Comparison of ENCODE assay signal across 22 mouse cellular contexts in the genomic region with DNA sequence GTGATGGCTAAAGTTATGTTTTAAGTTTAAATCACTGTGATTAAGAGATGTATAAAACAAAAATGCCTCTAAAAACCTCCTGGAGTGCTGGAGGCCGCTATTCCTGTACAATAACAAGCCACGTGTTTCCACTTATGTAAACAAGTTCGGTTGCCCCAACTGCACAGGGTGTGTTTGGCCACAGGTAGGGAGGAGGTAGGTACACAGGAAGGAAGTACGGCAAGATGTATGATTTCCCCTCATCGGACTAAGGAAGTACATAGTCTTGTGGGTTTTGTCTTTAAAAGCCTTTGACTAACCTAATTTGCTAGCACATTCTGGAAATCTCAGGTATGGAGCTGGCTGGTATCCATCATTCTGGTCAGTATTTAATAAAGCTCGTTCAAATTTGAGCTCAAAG. TPM values are rescaled to one million over a fixed set of nuclear protein-coding genes. Genes with fewer than 3 reads are reported as not detected.
DNase-seq lines count a peak whose midpoint lies in the region; ATAC-seq and TF ChIP-seq lines count a peak whose summit lies in the region.
"Had no signal": no experiment of that assay in that cellular context is flagged by ENCODE, and none has a peak within 500 bp of the region (broad histone marks: within the 10 kb centered on the region; RNA-seq: fewer than 3 reads in every experiment).

No protein-coding gene starts in this region.

- no peak for TF ChIP-seq POLR2A in spleen, adult 2 months (IDR thresholded peaks at IDR 0.05; ENCODE audit: low read depth, low read length)

- H3K4me1 ChIP-seq in spleen, adult 2 months (ENCODE audit: control insufficient read depth, insufficient read depth, insufficient read length), result peaks cover 10% of the 10 kb centered on the region; the same call in 1 of the 2 replicates
- H3K4me1 ChIP-seq: forebrain, embryonic 15.5 days had no signal

- ATAC-seq in activated CD4-positive, CD25-positive, alpha-beta regulatory T cell, adult 4 months, result peak; percentile 65
- peak; percentile 41; the same call in 1 of the 2 replicates for ATAC-seq in neutrophil, adult 5-6 weeks (ENCODE audit: extremely low read depth, insufficient number of reproducible peaks, low FRiP score, poor library complexity, severe bottlenecking)
- ATAC-seq: forebrain, embryonic 15.5 days; midbrain, embryonic 16.5 days had no signal

- peak overlapping the region; percentile 5; the same call in 1 of the 2 replicates for H3K27ac ChIP-seq in spleen, adult 2 months (ENCODE audit: insufficient read depth, low read length)
- H3K27ac ChIP-seq: forebrain, embryonic 15.5 days; hindbrain, embryonic 12.5 days; liver, embryonic 14.5 days had no signal

- no peak for DNase-seq in spleen, adult 2 months (ENCODE audit: low read depth in 1 of 2, low spot score in 2 of 2)
- no peak for DNase-seq in spleen, postnatal 10 days (ENCODE audit: low spot score in 2 of 2)
- no peak for DNase-seq in kidney, adult 9 months
- DNase-seq in retina, embryonic 14.5 days (ENCODE audit: low spot score), result no peak
- no peak for DNase-seq in left cerebral cortex, postnatal 14 days (ENCODE audit: low spot score in 2 of 2)
- DNase-seq: adrenal gland, postnatal 25 days; cerebellum, adult 9-10 months; gastrocnemius, postnatal 10 days; kidney, adult 8-10 months; kidney, postnatal 14 days; lung, embryonic 14.5 days; thymus, postnatal 36 days had no signal

- H3K27me3 ChIP-seq in spleen, adult 2 months (ENCODE audit: control insufficient read depth, insufficient read depth, low read length), result no peaks in the 10 kb centered on the region; the same call in 1 of the 2 replicates
- H3K27me3 ChIP-seq: forebrain, embryonic 15.5 days; hindbrain, embryonic 12.5 days had no signal

- intact Hi-C loops in left cerebral cortex, postnatal 14 days (cut with DNase I), result no loop called here

- WGBS in spleen, adult 2 months, result 20% methylated on average over 6 of the region's 6 CpGs

- no peak for TF ChIP-seq CTCF in spleen, adult 2 months (IDR thresholded peaks at IDR 0.05; ENCODE audit: extremely low read depth, insufficient read depth, insufficient read length, insufficient replicate concordance)

- no peak overlapping the region for H3K4me3 ChIP-seq in spleen, adult 2 months (ENCODE audit: extremely low read depth, insufficient read depth, insufficient read length)
- H3K4me3 ChIP-seq: embryonic facial prominence, embryonic 10.5 days; forebrain, embryonic 15.5 days; hindbrain, embryonic 12.5 days; megakaryocyte, embryonic 14.5 days; myocyte had no signal

- H3K36me3 ChIP-seq in spleen, adult 2 months (ENCODE audit: control insufficient read depth, insufficient read depth, low read length), result no peaks in the 10 kb centered on the region
- H3K36me3 ChIP-seq: embryonic facial prominence, embryonic 10.5 days; forebrain, embryonic 15.5 days; hindbrain, embryonic 12.5 days had no signal

RNA-seq across cellular contexts. Expression of gene Cyp2s1, which starts 9.3 kb away (rescaled TPM):
- 2.9 and 3.5 TPM in 2 replicates for polyA plus RNA-seq in spleen, adult 2 months (2012; rRNA removed)
- 1 to 10 TPM; 3.2 to 4.9 TPM for polyA plus RNA-seq in activated CD4-positive, CD25-positive, alpha-beta regulatory T cell, adult 4 months (2017; shearing (Covaris generic))
- 1.2 and 2.8 TPM in 2 replicates for total RNA-seq in neutrophil, adult 5-6 weeks (2017)
- 1 to 10 TPM; 3.5 to 4.6 TPM for total RNA-seq in left cerebral cortex, postnatal 14 days (2021)
- total RNA-seq: granulocyte monocyte progenitor cell, adult 5-6 weeks had no signal

RNA-seq across cellular contexts. Expression of gene Axl, which starts 37.5 kb away (rescaled TPM):
- 106 and 129 TPM in 2 replicates for polyA plus RNA-seq in spleen, adult 2 months (2012; rRNA removed)
- 10 to 100 TPM; 16.5 to 26.4 TPM for polyA plus RNA-seq in activated CD4-positive, CD25-positive, alpha-beta regulatory T cell, adult 4 months (2017; shearing (Covaris generic))
- total RNA-seq in neutrophil, adult 5-6 weeks (2017), result 1.1 and 2.2 TPM in 2 replicates
- total RNA-seq in left cerebral cortex, postnatal 14 days (2021), result 10 to 100 TPM; 35.9 to 38.8 TPM

Comparison
In these comparisons a context has a peak if more than half of its experiments do, and no peak if none do; other contexts are left out.
1. RNA of gene Axl, which starts 37.5 kb away (total RNA-seq): 35.9 to 38.8 TPM in left cerebral cortex, postnatal 14 days; 1.1 to 2.2 TPM in neutrophil, adult 5-6 weeks; every median in the first group is over 10 times any median in the second.